Mouse (Mus musculus) MEL (cell line): Measurements from ENCODE around the gene 1110059E24Rik. TPM values are rescaled to one million over a fixed set of nuclear protein-coding genes. Genes with fewer than 3 reads are reported as not detected.

Experiments used
- DNase-seq: peaks from one replicate; pipeline ENCODE4 v3.0.0; 2011; ENCODE audit warnings: low read depth, low spot score
- H3K27ac ChIP-seq: 2 replicates; pipeline ENCODE4 v1.5.1; 2012; ENCODE audit warnings: low read depth, mild to moderate bottlenecking, control low read depth, low read length, moderate library complexity; ENCODE audit not compliant: control insufficient read depth
- H3K27me3 ChIP-seq, 2 experiments: fragments of 150-350 bp in 1 of 2; sonication (generic) in 1 of 2; 2 replicates each; pipeline ENCODE4 v1.6.1; 2012; ENCODE audit warnings: low read length in 2 of 2, mild to moderate bottlenecking in 2 of 2, improper control_type of control experiment in 1 of 2, moderate library complexity in 1 of 2; ENCODE audit not compliant: insufficient read depth in 2 of 2, control insufficient read depth in 1 of 2
- H3K36me3 ChIP-seq, 2 experiments: 2 replicates each; pipeline ENCODE4 v1.6.1; 2012 to 2014; ENCODE audit warnings: low read length in 2 of 2, improper control_type of control experiment in 1 of 2, inconsistent platforms in 1 of 2, mild to moderate bottlenecking in 1 of 2; ENCODE audit not compliant: insufficient read depth in 2 of 2, control insufficient read depth in 1 of 2
- H3K4me1 ChIP-seq, 2 experiments: fragments of 150-350 bp in 1 of 2; sonication (generic) in 1 of 2; 2 replicates each; pipeline ENCODE4 v1.6.1; 2012; ENCODE audit warnings: low read length in 2 of 2, improper control_type of control experiment in 1 of 2, mild to moderate bottlenecking in 1 of 2; ENCODE audit not compliant: insufficient read depth in 2 of 2, control insufficient read depth in 1 of 2
- H3K4me3 ChIP-seq, 2 experiments: fragments of 150-350 bp in 1 of 2; sonication (generic) in 1 of 2; 2 replicates each; pipeline ENCODE4 v1.5.1; 2012; ENCODE audit warnings: low read depth in 2 of 2, low read length in 2 of 2, mild to moderate bottlenecking in 2 of 2, moderate library complexity in 2 of 2, control low read depth in 1 of 2, improper control_type of control experiment in 1 of 2; ENCODE audit not compliant: control insufficient read depth in 1 of 2, insufficient read depth in 1 of 2
- H3K79me2 ChIP-seq: 2 replicates; pipeline ENCODE4 v1.6.1; 2012; ENCODE audit warnings: mild to moderate bottlenecking, low read length, moderate library complexity; ENCODE audit not compliant: control insufficient read depth, poor library complexity, insufficient read depth
- H3K9ac ChIP-seq: 2 replicates; pipeline ENCODE4 v1.6.1; 2012; ENCODE audit warnings: low read depth, mild to moderate bottlenecking, control low read depth, low read length, moderate library complexity; ENCODE audit not compliant: control insufficient read depth, poor library complexity, severe bottlenecking
- H3K9me3 ChIP-seq: fragments of 150-350 bp; sonication (generic); replicated peaks from 2 replicates; pipeline ENCODE4 v1.6.1; 2012; ENCODE audit warnings: mild to moderate bottlenecking, low read length, improper control_type of control experiment, moderate library complexity; ENCODE audit not compliant: insufficient read depth
- BHLHE40 ChIP-seq: IDR thresholded peaks from 2 replicates; pipeline ENCODE4 v1.6.1; 2012; ENCODE audit warnings: low read depth, mild to moderate bottlenecking, inconsistent platforms, low read length, improper control_type of control experiment, borderline replicate concordance
- CTCF ChIP-seq, 3 experiments: IDR thresholded peaks in 2 of 3; conservative IDR thresholded peaks in 1 of 3; 2 replicates each; pipeline ENCODE4 v1.5.1; 2011 to 2012; ENCODE audit warnings: low read length in 3 of 3, low read depth in 2 of 3, mild to moderate bottlenecking in 2 of 3, improper control_type of control experiment in 1 of 3, inconsistent platforms in 1 of 3, mixed read lengths in 1 of 3, moderate library complexity in 1 of 3; ENCODE audit not compliant: control insufficient read depth in 1 of 3, insufficient read depth in 1 of 3, poor library complexity in 1 of 3, severe bottlenecking in 1 of 3
- ELF1 ChIP-seq: IDR thresholded peaks from 2 replicates; pipeline ENCODE4 v1.6.1; 2014; ENCODE audit warnings: low read depth, mild to moderate bottlenecking, inconsistent platforms, low read length, improper control_type of control experiment, moderate library complexity
- EP300 ChIP-seq, 2 experiments: IDR thresholded peaks; 2 replicates each; pipeline ENCODE4 v1.6.1; 2011; ENCODE audit warnings: improper control_type of control experiment in 2 of 2, low read length in 2 of 2, low read depth in 1 of 2, mild to moderate bottlenecking in 1 of 2
- ETS1 ChIP-seq: IDR thresholded peaks from 2 replicates; pipeline ENCODE4 v1.6.1; 2012; ENCODE audit warnings: low read depth, mild to moderate bottlenecking, inconsistent platforms, low read length, improper control_type of control experiment, moderate library complexity
- HCFC1 ChIP-seq: IDR thresholded peaks from 2 replicates; pipeline ENCODE4 v1.6.1; 2012; ENCODE audit warnings: low read depth, mild to moderate bottlenecking, inconsistent platforms, low read length, improper control_type of control experiment, moderate library complexity
- JUND ChIP-seq: IDR thresholded peaks from 2 replicates; pipeline ENCODE4 v1.6.1; 2011; ENCODE audit warnings: low read depth, mild to moderate bottlenecking, improper control_type of control experiment, low read length
- MAZ ChIP-seq: IDR thresholded peaks from 2 replicates; pipeline ENCODE4 v1.6.1; 2012; ENCODE audit warnings: low read depth, mild to moderate bottlenecking, inconsistent platforms, low read length, improper control_type of control experiment
- MEF2A ChIP-seq: IDR thresholded peaks from 2 replicates; pipeline ENCODE4 v1.6.1; 2014; ENCODE audit warnings: low read depth, mild to moderate bottlenecking, inconsistent platforms, low read length, improper control_type of control experiment; ENCODE audit not compliant: poor library complexity, insufficient replicate concordance, severe bottlenecking; ENCODE audit errors: extremely low read depth
- MYB ChIP-seq: IDR thresholded peaks from 2 replicates; pipeline ENCODE4 v1.6.1; 2011; ENCODE audit warnings: mild to moderate bottlenecking, low read depth, low read length, improper control_type of control experiment
- MYC ChIP-seq: IDR thresholded peaks from 2 replicates; pipeline ENCODE4 v1.6.1; 2011; ENCODE audit warnings: low read depth, mild to moderate bottlenecking, low read length, improper control_type of control experiment, moderate library complexity
- NELFE ChIP-seq: IDR thresholded peaks from 2 replicates; pipeline ENCODE4 v1.6.1; 2011; ENCODE audit warnings: low read depth, low read length, improper control_type of control experiment
- POLR2AphosphoS2 ChIP-seq: IDR thresholded peaks from 2 replicates; pipeline ENCODE4 v1.6.1; 2011; ENCODE audit warnings: low read length, improper control_type of control experiment
- POLR2AphosphoS5 ChIP-seq: IDR thresholded peaks from 2 replicates; pipeline ENCODE4 v1.6.1; 2012; ENCODE audit warnings: low read depth, borderline replicate concordance, mild to moderate bottlenecking, inconsistent platforms, low read length, moderate library complexity, mixed read lengths
- RAD21 ChIP-seq: IDR thresholded peaks from 2 replicates; pipeline ENCODE4 v1.6.1; 2011; ENCODE audit warnings: mild to moderate bottlenecking, low read depth, low read length, improper control_type of control experiment
- RCOR1 ChIP-seq: IDR thresholded peaks from 2 replicates; pipeline ENCODE4 v1.6.1; 2012; ENCODE audit warnings: low read depth, mild to moderate bottlenecking, inconsistent platforms, low read length, improper control_type of control experiment
- SIN3A ChIP-seq: IDR thresholded peaks from 2 replicates; pipeline ENCODE4 v1.6.1; 2012; ENCODE audit warnings: low read length, improper control_type of control experiment, inconsistent platforms
- TAL1 ChIP-seq: IDR thresholded peaks from 2 replicates; pipeline ENCODE4 v1.6.1; 2012; ENCODE audit warnings: mild to moderate bottlenecking, inconsistent platforms, low read length, moderate library complexity, mixed read lengths
- TCF12 ChIP-seq: IDR thresholded peaks from 2 replicates; pipeline ENCODE4 v1.6.1; 2014; ENCODE audit warnings: low read depth, mild to moderate bottlenecking, inconsistent platforms, low read length, improper control_type of control experiment, moderate library complexity
- UBTF ChIP-seq: IDR thresholded peaks from 2 replicates; pipeline ENCODE4 v1.6.1; 2012; ENCODE audit warnings: low read depth, mild to moderate bottlenecking, inconsistent platforms, low read length, improper control_type of control experiment, moderate library complexity, borderline replicate concordance; ENCODE audit not compliant: insufficient read depth
- ZC3H11A ChIP-seq: IDR thresholded peaks from 2 replicates; pipeline ENCODE4 v1.6.1; 2012; ENCODE audit warnings: low read depth, mild to moderate bottlenecking, inconsistent platforms, low read length, improper control_type of control experiment
- ZKSCAN1 ChIP-seq: IDR thresholded peaks from 2 replicates; pipeline ENCODE4 v1.6.1; 2012; ENCODE audit warnings: low read depth, mild to moderate bottlenecking, inconsistent platforms, low read length, improper control_type of control experiment, moderate library complexity
- ZNF384 ChIP-seq: IDR thresholded peaks from 2 replicates; pipeline ENCODE4 v1.6.1; 2012; ENCODE audit warnings: low read depth, mild to moderate bottlenecking, inconsistent platforms, low read length, improper control_type of control experiment
- polyA plus RNA-seq, 2 experiments: library from polyadenylated mRNA; stranded (reverse) in 1 of 2; unstranded in 1 of 2; fragments of >175 nt in 1 of 2; fragments of >200 nt in 1 of 2; gene quantifications; 2 replicates each; pipeline versions ENCODE4 v1.2.1 to v1.2.4; 2012; ENCODE audit warnings: low replicate concordance in 2 of 2, low read depth in 1 of 2; ENCODE audit not compliant: insufficient read length in 2 of 2, insufficient read depth in 1 of 2, missing spikeins in 1 of 2
- total RNA-seq: library from RNA; depleted of rRNA; stranded (reverse); fragments of 300-350 nt; gene quantifications from 2 replicates; pipeline ENCODE4 v1.2.3, GENCODE M21; 2012

1110059E24Rik gene
- total and polyA plus RNA-seq, 3 experiments = 17.2 to 20.0 TPM; not detected in 1

DNA sequence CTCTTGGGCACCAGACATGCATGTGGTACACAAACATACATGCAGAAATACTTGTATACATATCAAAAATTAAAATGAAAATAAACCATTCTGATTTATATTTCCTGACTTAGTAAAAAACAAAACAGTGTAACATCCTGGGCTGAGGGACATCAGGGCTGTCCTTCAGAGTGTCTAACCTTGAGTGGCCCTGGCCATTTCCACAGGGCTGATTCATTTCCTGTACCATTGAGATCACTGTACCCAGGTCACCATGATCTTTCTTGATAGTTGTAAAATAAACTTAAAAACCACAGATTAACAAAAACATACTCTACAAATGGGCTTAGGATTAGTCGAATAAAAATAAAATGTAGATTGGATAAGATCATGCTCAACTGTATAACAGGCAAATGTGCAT, 66.2 kb downstream of the 1110059E24Rik start:
- no peak overlapping the region for H3K27ac ChIP-seq
- no peak overlapping the region for H3K9ac ChIP-seq
- H3K4me1 ChIP-seq = peaks cover 0 to 6% of the 10 kb centered on the region in 2 experiments; a peak in 2 of 4 replicates
- no peaks in the 10 kb centered on the region for H3K9me3 ChIP-seq
- H3K36me3 ChIP-seq = peaks cover 0 to 5% of the 10 kb centered on the region in 2 experiments; a peak in 2 of 4 replicates
- no peak for DNase-seq
- H3K27me3 ChIP-seq = no peaks in the 10 kb centered on the region
- TF ChIP-seq ZC3H11A (no peak), ZNF384 (no peak), MAZ (no peak), POLR2AphosphoS2 (no peak), RCOR1 (no peak), MEF2A (no peak), TCF12 (no peak), ZKSCAN1 (no peak), ETS1 (no peak), EP300 (IDR thresholded peaks at IDR 0.05; ENCODE audit: low read depth in 1 of 2, low read length in 2 of 2) (no peak), MYC (no peak), NELFE (no peak), HCFC1 (no peak), JUND (no peak), RAD21 (no peak), SIN3A (no peak)
- no peak overlapping the region for H3K4me3 ChIP-seq
- H3K79me2 ChIP-seq = no peaks in the 10 kb centered on the region

DNA sequence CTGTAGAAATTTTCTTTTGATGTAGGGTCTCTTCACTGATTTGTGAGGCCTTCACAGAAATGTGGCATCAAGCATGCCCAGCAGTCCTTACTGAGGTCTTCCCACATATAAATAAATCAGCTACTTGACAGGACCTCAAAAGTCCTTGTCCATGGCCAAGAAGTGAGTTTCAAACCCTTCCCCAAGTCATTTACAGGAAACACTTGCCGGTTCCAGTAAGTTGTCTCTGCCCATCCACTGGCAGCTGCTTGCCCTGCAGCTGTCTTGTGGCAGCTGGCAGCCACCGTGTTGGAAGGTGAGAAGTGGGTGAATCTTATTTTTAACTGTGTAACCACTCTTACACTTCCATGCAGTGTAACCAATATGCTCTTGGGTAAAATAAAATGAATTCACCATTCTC, 66.9 kb downstream of the 1110059E24Rik start:
- no peaks in the 10 kb centered on the region for H3K79me2 ChIP-seq
- TF ChIP-seq JUND (no peak), POLR2AphosphoS2 (no peak), POLR2AphosphoS5 (no peak), BHLHE40 (no peak), ZC3H11A (no peak), ELF1 (no peak), ZKSCAN1 (no peak), UBTF (no peak), RCOR1 (no peak), TAL1 (no peak), CTCF (IDR thresholded peaks at IDR 0.05 in 2 of 3, conservative IDR thresholded peaks at IDR 0.05 in 1 of 3; ENCODE audit: control insufficient read depth in 1 of 3, insufficient read depth in 1 of 3, low read depth in 2 of 3, low read length in 3 of 3, poor library complexity in 1 of 3, severe bottlenecking in 1 of 3) (no peak), MYB (no peak)
- TF ChIP-seq, all 39 proteins: peak for 0
- DNase-seq = no peak
- Histone ChIP-seq H3K9ac (no peak overlapping the region), H3K4me3 (no peak overlapping the region), H3K36me3 (peaks cover 0 to 10% of the 10 kb centered on the region in 2 experiments; a peak in 2 of 4 replicates), H3K27me3 (no peaks in the 10 kb centered on the region), H3K27ac (no peak overlapping the region), H3K9me3 (no peaks in the 10 kb centered on the region), H3K4me1 (peaks cover 0 to 9% of the 10 kb centered on the region in 2 experiments; a peak in 2 of 4 replicates)
